Mouse (Mus musculus) stomach, embryonic 16.5 days (tissue): ENCODE measurements at regions not wholly inside any gene's neighbourhood (a gene's known extent, or its start where the extent isn't known, plus 50 kb on each side); places are given as distances from the start of the nearest gene placed in this dataset.
"Not testable (repeated sequence)": the region's sequence is repeated elsewhere in the genome, so short reads cannot be mapped to it uniquely, and the experiment has no call there.

Source experiments
- ATAC-seq: fragments of 200-750 bp; cut with Nextera tagmentation; 2 replicates; pipeline ENCODE4 v1.8.0; 2017; ENCODE audit warnings: moderate number of reproducible peaks, moderate TSS enrichment; ENCODE audit not compliant: insufficient read depth, low FRiP score
- H3K27ac ChIP-seq: fragments of 300-500 bp; sonication (generic); 2 replicates; pipeline ENCODE4 v1.5.1; 2014; ENCODE audit warnings: low read length
- H3K27me3 ChIP-seq: fragments of 300-500 bp; sonication (generic); 2 replicates; pipeline ENCODE4 v1.6.1; 2014; ENCODE audit warnings: low read length, control low read depth, mixed read lengths; ENCODE audit not compliant: control insufficient read depth, insufficient read depth
- H3K36me3 ChIP-seq: fragments of 300-500 bp; sonication (generic); 2 replicates; pipeline ENCODE4 v1.6.1; 2014; ENCODE audit warnings: low read length; ENCODE audit not compliant: control insufficient read depth, insufficient read depth
- H3K4me1 ChIP-seq: fragments of 300-500 bp; sonication (generic); 2 replicates; pipeline ENCODE4 v1.6.1; 2014; ENCODE audit warnings: low read length, control low read depth, mixed read lengths; ENCODE audit not compliant: control insufficient read depth, insufficient read depth
- H3K4me2 ChIP-seq: fragments of 300-500 bp; sonication (generic); 2 replicates; pipeline ENCODE4 v1.6.1; 2014; ENCODE audit warnings: low read depth, low read length, mixed read lengths
- H3K4me3 ChIP-seq: fragments of 300-500 bp; sonication (generic); replicated peaks from 2 replicates; pipeline ENCODE4 v1.5.1; 2014; ENCODE audit warnings: mild to moderate bottlenecking, low read length
- H3K9ac ChIP-seq: fragments of 300-500 bp; sonication (generic); 2 replicates; pipeline ENCODE4 v1.6.1; 2014; ENCODE audit warnings: low read length
- H3K9me3 ChIP-seq: fragments of 300-500 bp; sonication (generic); replicated peaks from 2 replicates; pipeline ENCODE4 v1.6.1; 2016; ENCODE audit warnings: low read length, control low read depth; ENCODE audit not compliant: control insufficient read depth
- WGBS: fragments of 180-500 bp; shearing (Covaris S2); extraction: QIAGEN DNeasy Blood & Tissue Kit; methylation state at CpG from one replicate; pipeline ENCODE4 v1.1.7; 2014; 5-methylcytosine and 5-hydroxymethylcytosine counted together

DNA sequence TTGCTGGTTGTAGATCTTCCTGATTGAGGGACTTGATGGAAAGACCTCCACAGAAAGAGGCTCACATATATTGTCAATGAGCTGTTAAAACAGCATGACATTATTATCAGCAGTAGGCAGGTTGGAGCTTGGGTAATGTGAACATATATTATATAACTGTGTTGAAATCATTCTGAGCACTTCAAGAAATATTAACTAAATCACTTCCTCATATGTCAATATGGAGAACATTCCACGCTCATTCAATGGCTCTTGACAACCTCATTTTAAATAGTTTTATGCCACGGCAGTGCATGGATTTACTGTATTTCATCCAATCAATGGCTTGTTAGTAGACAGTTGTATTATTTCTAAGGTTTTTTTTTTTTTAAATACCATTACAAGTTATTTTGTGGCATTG, 350.6 kb downstream of the Arl6ip6 start:
- H3K27me3 ChIP-seq, result no peaks in the 10 kb centered on the region
- H3K4me2 ChIP-seq, result no peak overlapping the region
- ATAC-seq, result no peak
- H3K9ac ChIP-seq, result no peak overlapping the region
- no peaks in the 10 kb centered on the region for H3K4me1 ChIP-seq
- no peaks in the 10 kb centered on the region for H3K9me3 ChIP-seq
- no peak overlapping the region for H3K27ac ChIP-seq
- no peak overlapping the region for H3K4me3 ChIP-seq
- 89% methylated on average over 2 of the region's 2 CpGs for WGBS
- H3K36me3 ChIP-seq, result no peaks in the 10 kb centered on the region

DNA sequence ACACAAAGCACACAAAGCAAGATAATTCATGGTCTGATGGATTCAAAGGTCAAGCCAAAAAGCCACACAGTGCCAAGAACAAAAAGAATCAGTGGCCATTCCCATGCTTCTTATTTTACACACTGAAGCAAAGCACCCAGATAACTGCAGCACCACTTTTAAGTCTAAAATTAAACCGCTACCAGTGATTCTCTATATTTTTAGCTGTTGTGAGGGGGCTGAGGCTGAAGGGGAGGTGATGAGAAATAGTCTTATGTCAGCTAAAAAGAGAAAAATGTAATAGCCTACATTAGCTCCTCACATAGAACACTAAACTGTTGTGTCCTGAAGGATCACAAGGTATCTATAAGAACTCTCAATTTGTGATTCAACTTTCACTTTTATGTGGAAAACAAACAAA, 382.5 kb downstream of the Arl6ip6 start:
- H3K4me3 ChIP-seq, result no peak overlapping the region
- no peak overlapping the region for H3K9ac ChIP-seq
- WGBS, result 67% methylated on average over 1 of the region's 1 CpGs
- ATAC-seq, result no peak
- no peak overlapping the region for H3K4me2 ChIP-seq
- H3K36me3 ChIP-seq, result no peaks in the 10 kb centered on the region
- no peaks in the 10 kb centered on the region for H3K4me1 ChIP-seq
- no peak overlapping the region for H3K27ac ChIP-seq
- H3K9me3 ChIP-seq, result no peaks in the 10 kb centered on the region
- H3K27me3 ChIP-seq, result no peaks in the 10 kb centered on the region

- no peak overlapping the region for H3K27ac ChIP-seq
- no peak overlapping the region for H3K9ac ChIP-seq
- no peaks in the 10 kb centered on the region for H3K4me1 ChIP-seq
- H3K36me3 ChIP-seq, result no peaks in the 10 kb centered on the region
- H3K4me3 ChIP-seq, result no peak overlapping the region
- no peaks in the 10 kb centered on the region for H3K9me3 ChIP-seq
- no peaks in the 10 kb centered on the region for H3K27me3 ChIP-seq
- no peak for ATAC-seq
- no peak overlapping the region for H3K4me2 ChIP-seq
- WGBS, result 72% methylated on average over 2 of the region's 2 CpGs
These were observed 414.3 kb downstream of the Arl6ip6 start for GRCm38 (mm10) chr2:53605829-53606228.

- 77% methylated on average over 3 of the region's 3 CpGs for WGBS
- Histone ChIP-seq H3K4me3 (no peak overlapping the region), H3K4me1 (no peaks in the 10 kb centered on the region), H3K36me3 (no peaks in the 10 kb centered on the region), H3K27ac (no peak overlapping the region), H3K4me2 (no peak overlapping the region), H3K27me3 (no peaks in the 10 kb centered on the region), H3K9ac (no peak overlapping the region), H3K9me3 (no peaks in the 10 kb centered on the region)
- no peak for ATAC-seq
These were observed 428.2 kb downstream of the Arl6ip6 start for GRCm38 (mm10) chr2:53619681-53620080.

- H3K9ac ChIP-seq, H3K4me1 ChIP-seq, H3K27ac ChIP-seq, H3K9me3 ChIP-seq, H3K4me2 ChIP-seq, H3K4me3 ChIP-seq, H3K27me3 ChIP-seq, H3K36me3 ChIP-seq, ATAC-seq: not testable (repeated sequence)
- WGBS, result 64% methylated on average over 19 of the region's 19 CpGs
These were observed 441.4 kb downstream of the Arl6ip6 start for GRCm38 (mm10) chr2:53632816-53633474.

- Histone ChIP-seq H3K27me3 (no peaks in the 10 kb centered on the region), H3K9ac (no peak overlapping the region), H3K4me2 (no peak overlapping the region), H3K36me3 (no peaks in the 10 kb centered on the region), H3K9me3 (no peaks in the 10 kb centered on the region), H3K27ac (no peak overlapping the region), H3K4me3 (no peak overlapping the region), H3K4me1 (no peaks in the 10 kb centered on the region)
- 64% methylated on average over 6 of the region's 6 CpGs for WGBS
- ATAC-seq, result no peak
These were observed 416.6 kb downstream of the Rprm start for GRCm38 (mm10) chr2:53668599-53669372.

- Histone ChIP-seq H3K4me1 (no peaks in the 10 kb centered on the region), H3K4me2 (no peak overlapping the region), H3K9ac (no peak overlapping the region), H3K27ac (no peak overlapping the region), H3K27me3 (no peaks in the 10 kb centered on the region), H3K4me3 (no peak overlapping the region), H3K36me3 (no peaks in the 10 kb centered on the region), H3K9me3 (no peaks in the 10 kb centered on the region)
- WGBS, result 75% methylated on average over 5 of the region's 5 CpGs
- ATAC-seq, result no peak
These were observed 404.9 kb downstream of the Rprm start for GRCm38 (mm10) chr2:53680350-53681011.

DNA sequence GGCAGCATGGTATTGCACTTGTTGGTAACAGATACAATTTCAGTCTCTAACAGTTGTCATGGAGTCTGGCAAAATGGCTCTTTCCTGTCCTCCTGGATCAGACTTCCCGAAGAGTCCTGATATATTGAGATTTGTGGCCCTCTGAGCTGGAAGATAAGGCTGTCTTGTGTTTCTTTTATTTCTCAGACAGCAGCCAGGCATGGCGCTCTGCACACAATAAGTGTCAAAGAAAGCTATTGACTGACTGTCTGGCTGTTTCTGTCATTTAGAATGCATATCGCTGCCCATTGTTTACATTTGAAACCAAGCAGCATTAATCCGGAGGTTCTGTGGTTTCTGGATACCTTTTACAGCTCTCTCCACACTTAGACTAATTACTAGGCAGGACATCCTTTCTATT, 402.8 kb downstream of the Rprm start:
- H3K4me2 ChIP-seq, result no peak overlapping the region
- ATAC-seq, result no peak
- no peaks in the 10 kb centered on the region for H3K9me3 ChIP-seq
- no peak overlapping the region for H3K27ac ChIP-seq
- no peaks in the 10 kb centered on the region for H3K27me3 ChIP-seq
- no peaks in the 10 kb centered on the region for H3K4me1 ChIP-seq
- no peak overlapping the region for H3K4me3 ChIP-seq
- H3K9ac ChIP-seq, result no peak overlapping the region
- WGBS, result 18% methylated on average over 4 of the region's 4 CpGs
- no peaks in the 10 kb centered on the region for H3K36me3 ChIP-seq

DNA sequence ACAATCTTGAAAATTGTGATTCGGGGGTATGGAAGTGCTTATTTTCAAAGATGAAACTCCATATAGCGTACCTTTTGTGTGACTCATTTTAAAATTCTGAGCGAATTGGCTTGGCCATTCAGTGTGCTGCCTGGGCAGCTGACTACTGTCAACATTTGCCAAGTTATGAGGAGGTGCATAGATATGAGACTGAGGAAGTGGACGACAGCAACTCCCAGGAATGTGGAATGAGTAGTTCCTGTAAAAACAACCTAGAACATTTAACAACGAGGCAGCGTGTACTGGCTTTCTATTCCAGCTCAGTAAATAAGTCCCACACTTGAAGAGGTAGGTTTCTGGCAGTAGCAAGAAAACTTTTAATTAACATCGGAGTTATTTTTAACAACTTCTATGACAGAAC, 398.1 kb downstream of the Rprm start:
- Histone ChIP-seq H3K27ac (no peak overlapping the region), H3K36me3 (no peaks in the 10 kb centered on the region), H3K4me1 (no peaks in the 10 kb centered on the region; the same call in 1 of the 2 replicates), H3K9ac (no peak overlapping the region), H3K4me3 (no peak overlapping the region), H3K4me2 (no peak overlapping the region), H3K27me3 (no peaks in the 10 kb centered on the region), H3K9me3 (no peaks in the 10 kb centered on the region)
- WGBS, result 60% methylated on average over 7 of the region's 7 CpGs
- ATAC-seq, result peak; percentile 50; the same call in 1 of the 2 replicates
